Mouse (Mus musculus): ENCODE data around the gene Dusp12.

Gene Dusp12

DNA sequence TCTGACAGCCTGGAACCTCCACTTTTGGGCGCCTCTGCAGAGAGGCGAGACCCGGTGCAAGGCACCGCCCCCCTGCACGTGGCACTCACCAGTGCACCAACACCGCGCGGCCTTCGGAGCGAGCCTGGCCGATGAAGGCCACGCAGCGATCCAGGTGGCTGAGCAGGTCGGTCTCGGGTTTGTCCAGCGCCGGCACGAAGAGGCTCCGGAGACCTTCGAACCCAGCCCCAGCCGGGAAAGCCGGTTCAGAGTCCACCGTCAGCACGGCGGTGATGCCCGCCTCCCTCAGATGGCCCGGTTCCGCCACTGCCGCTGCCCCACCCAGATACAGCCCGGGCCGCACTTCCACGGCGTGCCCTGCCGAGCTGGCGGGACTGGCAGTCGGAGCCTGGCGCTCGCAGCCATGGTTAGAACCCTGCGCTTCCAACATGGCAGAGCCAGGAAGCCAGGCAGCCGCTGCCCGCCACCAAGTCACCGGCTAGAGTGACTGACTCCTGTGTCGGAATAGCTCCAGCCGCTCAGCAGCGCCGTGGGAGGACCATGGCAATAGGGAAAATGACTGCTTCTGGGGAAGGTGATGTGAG lies at the start of gene Dusp12, which contains the start of gene Gm26620:
Gene Dusp12, minus strand, starts transcription at position 563 of the 584 bp plus-strand sequence.
Gene Gm26620, plus strand, starts transcription at position 88 of the 584 bp plus-strand sequence.
- DNase-seq: peak; percentile 96

DNA sequence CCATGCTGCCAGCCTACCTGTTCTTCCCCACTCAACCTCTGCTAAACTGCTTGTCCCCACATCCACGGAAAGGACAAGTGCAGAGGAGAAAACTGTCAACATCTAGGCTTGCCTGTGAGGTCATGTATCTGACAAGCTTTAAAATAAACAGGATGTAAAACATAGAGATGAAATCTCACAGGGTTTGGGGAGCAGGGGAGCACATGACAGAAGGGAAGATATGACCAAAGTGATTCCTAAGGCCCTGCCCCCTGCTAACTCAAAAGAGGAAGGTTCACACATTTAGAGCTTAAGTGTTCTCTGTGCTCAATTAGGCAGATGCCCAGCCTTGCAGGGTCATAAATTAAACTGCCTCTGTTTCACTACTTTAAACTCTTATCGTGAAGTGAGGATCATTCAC lies 49.0 kb upstream of the Dusp12 start:
- DNase-seq: no peak

DNA sequence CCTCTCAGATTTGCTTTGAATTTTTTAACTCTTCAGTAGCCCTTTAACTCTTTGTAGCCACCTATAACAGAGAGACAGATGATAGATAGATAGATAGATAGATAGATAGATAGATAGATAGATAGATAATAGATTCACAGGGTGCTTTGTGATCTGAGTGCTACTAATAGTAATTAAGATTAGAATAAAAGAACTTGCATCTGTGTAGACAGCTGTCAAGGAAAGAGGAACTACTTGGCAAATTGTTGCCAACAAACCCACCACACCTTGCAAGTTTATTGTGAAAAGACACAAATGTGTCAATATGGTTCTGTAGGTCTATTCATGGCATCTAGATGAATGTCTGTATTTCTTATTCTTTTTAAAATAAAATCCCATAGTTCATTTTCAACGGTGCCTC lies 48.6 kb upstream of the Dusp12 start:
- no peak for DNase-seq

DNA sequence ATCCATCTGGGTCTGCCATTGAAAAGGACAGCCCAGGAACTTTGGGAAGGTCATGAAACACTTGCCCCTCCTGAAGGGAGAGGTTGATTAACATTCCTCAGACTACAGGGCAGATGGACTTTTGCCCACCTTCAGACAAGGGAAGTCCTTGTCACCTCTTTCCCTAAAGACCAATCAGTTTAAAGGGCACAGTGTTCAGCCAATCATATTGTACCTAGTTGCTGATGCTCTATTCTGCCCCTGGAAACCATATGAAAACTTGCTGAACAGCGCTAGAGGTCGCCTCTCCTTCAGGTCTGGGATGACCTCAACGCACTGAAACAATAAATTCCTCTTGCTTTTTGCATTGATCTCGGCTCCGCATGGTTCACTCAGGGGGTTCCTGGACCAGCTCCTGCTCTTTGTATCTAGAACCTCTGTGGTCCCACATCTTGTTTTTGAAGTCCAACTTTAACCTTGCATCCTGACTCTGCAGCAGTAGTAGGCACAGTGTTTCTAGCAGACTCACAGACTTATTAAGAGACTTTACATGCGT lies 48.1 kb upstream of the Dusp12 start:
- DNase-seq: no peak

DNA sequence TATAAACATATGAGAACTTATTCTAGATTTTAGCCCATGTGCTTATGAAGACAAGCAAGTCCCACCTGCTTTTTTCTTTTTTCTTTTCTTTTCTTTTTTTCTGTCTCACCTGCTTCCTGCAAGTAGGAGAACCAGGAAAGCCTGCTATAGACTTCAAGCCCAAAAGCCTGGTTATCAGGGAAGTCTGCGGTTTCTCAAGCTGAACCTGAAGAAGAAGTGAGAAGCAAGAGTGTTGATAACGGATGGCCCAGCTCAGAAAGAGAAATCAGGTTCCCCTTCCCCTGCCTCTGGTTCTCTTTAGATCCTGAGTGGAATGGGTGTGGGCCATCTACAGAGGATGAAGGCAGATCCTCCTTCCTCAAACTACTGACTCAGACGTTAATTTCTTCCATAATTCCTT lies 46.7 kb upstream of the Dusp12 start:
- DNase-seq: no peak

DNA sequence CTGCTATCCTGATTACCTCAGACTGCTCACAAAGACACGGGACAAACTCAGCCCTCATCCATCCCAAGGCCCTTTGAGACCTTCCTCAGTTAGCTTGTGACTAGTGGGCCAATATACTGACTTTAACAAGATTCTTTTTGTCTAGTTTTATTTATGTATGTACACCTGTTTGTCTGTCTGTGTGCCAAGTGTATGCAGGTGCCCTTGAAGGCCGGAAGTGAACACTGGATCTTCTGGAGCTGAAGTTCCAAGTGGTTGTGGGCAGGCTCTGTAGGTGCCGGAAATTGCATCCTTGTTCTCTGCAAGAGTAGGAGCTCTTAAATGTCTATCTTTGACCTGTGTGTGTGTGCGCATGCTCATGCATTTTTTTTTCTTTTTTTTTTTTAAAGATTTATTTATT lies 43.9 kb upstream of the Dusp12 start:
- DNase-seq: no peak

DNA sequence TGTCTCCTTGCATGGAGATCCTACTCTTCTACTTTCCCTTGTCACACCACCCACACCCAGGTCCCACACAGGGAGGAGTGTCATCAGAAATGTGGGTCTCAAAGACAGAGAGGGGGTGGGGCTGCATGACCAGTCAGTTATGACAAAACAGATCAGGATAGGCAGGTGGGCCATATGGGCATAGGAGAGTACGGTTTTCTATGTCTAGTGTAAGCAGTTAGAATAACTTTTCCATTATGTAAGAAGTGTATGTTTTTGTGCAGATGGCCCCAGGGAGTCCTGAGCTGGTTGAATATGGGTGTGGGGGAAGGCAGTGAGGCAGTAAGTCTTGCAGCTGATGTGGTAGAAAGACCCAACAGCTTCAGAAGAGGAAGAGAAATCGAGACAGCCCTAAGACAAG lies 43.1 kb upstream of the Dusp12 start:
- no peak for DNase-seq

DNA sequence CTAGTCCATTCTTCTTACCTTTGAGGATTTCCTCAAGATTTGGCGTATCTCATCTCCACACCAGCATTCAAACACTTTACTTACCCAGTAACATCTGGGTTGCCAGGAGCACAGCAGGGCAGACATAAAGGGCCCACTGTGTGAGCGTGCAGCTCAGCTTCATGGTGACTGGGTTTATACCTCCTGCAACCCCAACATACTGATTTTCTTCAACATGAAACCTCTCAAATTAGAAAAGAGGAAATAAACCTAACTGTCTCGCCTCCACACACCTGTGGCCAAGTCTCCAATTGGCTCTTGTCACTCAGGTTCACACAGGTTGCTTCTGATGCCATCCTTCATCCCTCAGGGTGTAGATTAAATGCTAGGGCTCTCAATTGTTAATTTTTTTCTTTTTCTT lies 42.0 kb upstream of the Dusp12 start, which contains the start of gene Fcrla:
Gene Fcrla, minus strand, starts transcription at position 206 of the 400 bp plus-strand sequence.
- DNase-seq: no peak

DNA sequence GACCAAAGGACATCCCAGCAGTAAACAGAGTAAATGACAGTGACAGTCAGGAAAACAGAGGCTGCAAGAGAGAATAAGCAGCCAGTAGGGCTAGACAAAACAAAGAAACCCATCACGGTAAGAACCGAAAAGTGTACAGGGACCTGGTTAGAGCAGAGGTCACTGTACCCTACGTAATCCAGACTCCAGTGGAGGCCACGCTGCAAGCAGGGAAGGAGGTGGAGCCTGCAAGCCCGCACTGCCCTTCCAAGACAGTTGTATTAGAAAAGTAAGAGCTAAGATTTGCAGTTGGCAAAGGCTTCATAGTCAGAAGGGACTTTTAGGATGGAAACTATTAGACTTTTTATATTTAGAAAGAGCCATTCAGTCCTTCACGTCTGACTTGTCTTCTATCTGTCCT lies 41.6 kb upstream of the Dusp12 start:
- no peak for DNase-seq

DNA sequence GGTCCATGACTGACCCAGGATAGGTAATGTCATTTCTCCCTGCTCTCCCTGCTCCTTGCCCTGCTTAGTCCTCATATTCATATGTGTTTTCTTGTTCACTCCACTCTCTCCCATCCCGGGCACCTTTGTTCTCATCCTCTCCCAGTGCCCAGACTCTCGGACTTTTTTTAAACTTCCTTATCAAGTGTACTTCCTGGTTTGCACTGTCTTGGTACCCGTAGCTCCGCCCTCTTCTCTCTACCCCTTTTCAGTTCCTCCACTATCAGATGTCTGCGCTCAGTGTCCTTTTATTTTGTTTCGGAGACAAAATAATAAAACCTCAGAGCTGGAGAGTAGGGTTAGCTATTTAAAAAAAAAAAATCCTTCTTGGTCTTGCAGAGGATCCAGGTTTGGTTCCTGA lies 39.1 kb upstream of the Dusp12 start:
- no peak for DNase-seq

DNA sequence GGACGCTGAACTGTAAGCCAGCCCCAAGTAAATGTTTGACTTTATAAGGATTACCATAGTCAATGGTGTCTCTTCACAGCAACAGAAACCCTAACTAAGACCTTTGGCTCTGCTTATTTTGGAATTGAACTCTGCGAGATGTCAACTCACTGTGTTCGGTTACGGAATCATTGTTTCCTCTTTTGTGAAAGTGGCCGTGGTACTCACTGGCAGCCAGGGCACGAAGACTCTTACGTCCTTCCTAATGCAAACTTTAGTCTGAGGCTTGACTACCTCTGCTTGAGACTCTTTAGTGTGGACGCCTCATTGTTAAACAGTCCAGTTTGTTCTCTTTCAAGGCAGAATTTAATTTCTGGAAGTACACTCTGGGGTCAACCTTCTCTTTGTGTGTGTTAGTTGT lies 34.0 kb upstream of the Dusp12 start:
- no peak for DNase-seq

DNA sequence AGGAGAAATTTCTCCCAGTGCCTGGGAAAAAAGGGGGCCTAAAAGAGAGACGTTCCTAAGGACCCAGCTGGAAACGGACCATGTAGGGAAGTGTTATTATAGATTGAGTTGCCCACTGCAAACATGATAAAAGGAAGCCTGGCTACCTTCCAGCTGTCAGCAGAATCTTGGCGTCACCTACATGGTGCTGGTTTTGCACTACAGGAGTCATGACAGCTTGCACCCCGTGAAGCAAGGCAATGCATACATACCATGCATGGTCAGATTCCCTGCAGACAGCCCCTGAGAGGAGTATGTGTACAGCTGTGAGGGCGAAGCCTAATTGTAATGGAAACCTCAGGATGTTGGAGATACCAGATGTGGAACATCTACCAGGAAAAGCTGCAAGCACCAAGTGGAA lies 30.3 kb upstream of the Dusp12 start:
- DNase-seq: no peak

DNA sequence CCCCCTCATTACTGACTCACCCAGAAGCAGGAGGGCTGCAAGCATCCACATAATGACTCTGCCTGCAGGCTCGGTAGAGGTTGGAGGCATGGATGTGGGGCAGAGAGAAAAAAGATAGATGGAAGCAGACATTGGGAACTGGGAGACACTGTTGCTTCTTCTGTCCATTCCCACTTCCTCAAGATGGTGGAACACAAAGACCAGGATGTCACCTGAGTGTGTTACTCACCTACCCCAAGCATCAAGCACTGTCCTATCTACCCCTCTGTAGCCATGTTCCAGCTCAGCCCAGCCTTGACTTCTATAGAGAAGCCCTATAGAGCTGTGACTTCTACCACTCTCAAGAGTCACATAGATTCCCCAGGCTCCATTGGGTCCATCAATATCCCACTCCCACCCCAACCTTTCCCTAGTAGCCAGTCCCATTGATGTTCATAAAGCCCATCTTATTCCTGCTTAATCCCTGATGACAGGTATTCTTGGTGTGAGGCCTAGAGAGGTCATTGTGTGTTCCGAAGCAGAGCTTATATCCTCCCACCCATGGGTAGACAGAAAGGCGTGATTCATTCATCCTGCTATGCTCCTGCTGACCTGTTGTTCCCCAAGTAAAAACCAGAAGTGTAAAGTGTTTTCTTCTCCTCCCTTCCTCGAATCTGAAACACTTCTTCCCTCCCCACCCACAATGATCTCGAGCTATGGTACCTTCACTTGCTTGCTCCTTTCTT lies 27.7 kb upstream of the Dusp12 start, which contains the start of gene Fcrlb:
Gene Fcrlb, minus strand, starts transcription at position 51 of the 725 bp plus-strand sequence.
- no peak for DNase-seq

DNA sequence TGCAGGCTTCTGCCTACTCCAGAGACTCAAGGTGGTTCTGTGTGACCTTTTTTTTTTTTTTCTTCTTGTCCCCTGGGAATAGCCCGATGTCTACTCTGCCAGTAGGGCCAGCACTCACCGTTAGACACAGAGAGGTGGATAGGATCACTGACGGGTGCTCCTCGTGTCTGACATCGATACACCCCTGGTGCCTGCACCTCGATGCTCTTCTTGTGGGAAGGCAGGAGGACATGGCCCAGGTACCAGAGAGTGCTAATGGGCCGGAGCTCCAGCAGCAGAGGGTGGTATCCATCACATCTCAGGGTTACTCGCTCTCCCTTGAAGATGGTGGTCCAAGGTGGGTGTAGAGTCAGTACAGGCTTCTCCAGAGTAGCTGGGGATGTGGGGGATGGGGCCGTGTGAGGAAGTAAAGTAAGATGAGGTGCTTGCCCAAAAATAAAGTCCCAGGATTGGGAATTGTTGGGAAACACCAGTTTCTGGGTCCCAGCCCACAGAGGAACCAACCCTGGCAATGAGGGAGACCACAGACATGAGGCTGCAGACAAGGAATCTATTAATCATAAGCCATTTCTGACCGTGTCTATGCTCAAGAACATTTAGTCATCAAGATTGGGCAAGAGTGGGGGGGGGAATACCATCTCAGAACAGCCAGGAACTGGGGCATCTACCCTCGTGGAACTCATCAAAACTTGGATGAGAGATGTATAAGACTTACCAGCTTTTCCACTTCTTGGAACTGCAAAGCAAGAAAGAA lies 26.7 kb upstream of the Dusp12 start:
- DNase-seq: no peak

DNA sequence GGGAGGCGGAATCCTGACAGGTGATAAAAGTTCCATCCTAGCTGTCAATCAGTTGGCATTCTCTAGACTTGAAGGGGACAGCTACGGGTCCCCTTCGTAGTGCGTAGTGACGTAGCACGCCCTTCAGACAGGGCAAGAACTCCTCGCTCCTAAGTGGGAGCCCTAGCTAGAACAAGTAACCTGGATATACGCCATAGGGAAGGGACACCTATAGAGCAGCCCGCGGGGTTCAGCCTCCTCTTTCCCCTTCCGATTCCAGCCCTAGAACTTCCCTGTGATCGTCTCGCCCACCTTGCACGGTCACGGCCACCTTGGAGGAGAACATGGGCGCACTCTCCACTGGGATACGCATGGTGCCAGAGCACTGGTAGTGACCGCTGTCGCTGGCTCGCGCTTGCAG lies 23.0 kb upstream of the Dusp12 start:
- DNase-seq: peak; percentile 45

DNA sequence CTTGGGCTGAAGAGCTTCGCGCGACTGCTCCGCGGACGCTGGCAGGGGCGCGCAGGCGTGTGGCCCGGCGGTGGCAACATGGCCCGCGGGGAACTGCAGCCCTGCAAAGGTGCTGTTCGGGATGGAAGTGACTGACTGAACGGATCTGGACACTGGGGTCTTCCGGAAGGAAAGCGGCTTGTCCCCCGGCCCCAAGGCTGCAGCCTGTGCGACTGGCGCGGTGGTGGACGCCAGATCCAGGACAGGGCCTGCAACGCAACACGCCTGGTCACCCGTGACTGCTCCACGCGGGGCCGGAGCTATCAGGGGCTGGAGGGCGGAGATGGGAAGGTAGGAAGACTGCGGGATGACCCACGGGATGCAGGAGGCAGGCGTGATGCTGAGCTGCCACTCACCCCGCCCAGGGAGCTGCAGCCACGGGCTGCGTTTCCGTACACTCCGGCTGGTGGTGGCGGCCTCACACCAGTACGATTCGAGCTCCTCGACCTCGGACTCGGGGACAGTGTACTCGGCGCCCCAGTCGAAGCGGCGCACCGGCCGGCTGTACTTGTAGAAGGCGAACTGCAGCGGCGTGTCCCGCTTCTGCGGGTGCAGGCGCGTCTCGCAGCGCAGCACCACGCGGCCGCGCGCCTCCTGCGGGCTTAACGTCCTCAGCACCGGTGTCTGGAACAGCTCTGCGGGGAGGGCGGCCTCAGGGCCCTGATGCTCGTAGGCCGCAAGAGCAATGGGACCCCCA lies 22.3 kb upstream of the Dusp12 start:
- DNase-seq: peak; percentile 69

DNA sequence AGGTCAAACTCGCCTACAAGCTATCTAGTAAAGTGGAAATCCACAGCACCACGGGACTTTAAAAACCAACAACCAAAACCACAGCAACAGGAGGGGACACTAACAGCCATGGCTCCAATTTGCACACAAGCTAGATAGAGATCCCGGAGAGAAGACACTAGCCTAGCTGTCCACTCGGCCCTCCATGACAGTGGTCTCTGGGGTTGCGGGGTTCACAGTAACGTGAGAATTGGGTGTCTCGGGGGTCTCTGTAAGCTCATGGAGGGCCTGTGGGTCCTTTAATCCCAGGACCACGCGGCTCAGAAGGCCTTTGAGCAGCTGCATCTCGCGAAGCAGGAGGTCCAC lies 21.7 kb upstream of the Dusp12 start:
- no peak for DNase-seq

DNA sequence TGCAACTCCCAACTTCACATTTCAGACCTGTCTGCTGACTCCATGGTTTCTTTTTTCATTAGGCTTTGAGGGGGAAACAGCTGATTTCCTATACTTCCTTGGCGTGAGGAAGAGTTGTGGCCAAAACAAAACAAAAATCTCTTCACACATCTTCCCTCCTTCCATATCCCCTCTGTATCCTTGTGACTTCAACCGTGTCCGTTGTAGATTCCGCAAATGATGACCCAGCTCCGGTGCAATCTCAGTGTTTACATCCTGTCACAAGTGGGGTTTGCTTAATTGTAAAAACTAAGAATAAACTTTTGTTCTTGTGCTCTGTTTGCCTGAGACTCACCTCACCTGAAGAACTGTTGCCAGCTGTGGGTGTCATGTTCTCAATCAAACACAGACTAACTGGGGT lies 18.1 kb upstream of the Dusp12 start:
- no peak for DNase-seq

DNA sequence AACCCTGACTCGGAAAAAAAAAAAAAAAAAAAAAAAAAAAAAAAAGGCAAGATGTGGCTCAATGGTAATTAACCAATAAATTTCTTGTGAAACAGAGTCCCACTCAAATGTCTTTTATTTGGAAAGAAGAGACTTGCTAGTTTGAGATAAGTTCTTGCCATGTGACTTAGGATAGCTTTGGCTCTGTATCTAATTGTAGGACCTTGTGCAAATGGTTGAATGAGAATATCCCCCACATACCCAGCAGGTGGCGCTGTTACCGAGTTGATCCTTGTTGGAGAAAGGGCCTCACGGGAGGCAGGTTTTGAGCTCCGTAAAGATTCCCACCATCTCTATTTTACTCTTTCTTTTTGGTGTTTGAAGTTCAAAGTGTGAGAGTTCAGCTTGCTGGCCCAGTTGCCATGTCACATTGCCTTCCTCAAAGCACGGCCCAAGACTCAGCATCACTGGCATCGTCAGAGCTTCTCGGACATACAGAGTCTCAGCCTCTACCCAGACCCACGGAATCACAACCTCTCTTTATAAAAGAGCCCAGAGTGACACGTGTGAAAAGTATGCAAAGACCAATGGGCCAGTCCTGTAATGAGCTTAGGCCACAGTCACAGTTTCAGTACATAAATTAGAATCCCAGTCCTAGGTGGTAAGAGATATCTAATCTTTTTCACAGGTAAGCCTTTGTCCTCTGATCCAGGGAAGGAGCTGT lies 16.3 kb upstream of the Dusp12 start:
- peak; percentile 87 for DNase-seq

DNA sequence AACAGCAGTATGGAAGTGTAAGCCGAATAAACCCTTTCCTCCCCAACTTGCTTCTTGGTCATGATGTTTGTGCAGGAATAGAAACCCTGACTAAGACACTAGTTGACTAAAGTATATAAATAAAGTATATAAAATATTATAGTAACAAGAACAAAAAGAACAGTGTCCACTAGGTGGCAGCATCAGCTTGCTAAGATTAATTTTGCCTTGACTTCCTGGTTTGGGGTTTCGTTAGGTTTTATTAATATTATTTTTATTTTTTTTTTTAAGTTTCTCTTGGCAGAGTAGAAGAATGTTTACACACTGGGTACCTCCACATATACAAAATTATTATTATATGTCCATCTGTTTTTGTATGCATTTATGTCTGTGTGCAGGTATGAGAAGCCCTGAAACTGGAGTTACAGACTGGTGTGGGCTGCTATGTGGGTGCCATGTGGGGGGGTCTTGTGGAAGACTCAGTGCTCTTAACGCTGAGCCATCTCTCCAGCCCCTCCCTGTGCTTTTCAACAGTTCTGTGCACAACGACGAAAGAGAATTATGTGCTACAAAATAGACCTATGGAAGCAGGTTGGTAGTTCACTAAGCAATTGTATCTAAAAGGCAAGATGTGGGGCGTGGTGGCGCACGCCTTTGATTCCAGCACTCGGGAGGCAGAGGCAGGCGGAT lies 15.6 kb upstream of the Dusp12 start:
- DNase-seq: peak; percentile 80

DNA sequence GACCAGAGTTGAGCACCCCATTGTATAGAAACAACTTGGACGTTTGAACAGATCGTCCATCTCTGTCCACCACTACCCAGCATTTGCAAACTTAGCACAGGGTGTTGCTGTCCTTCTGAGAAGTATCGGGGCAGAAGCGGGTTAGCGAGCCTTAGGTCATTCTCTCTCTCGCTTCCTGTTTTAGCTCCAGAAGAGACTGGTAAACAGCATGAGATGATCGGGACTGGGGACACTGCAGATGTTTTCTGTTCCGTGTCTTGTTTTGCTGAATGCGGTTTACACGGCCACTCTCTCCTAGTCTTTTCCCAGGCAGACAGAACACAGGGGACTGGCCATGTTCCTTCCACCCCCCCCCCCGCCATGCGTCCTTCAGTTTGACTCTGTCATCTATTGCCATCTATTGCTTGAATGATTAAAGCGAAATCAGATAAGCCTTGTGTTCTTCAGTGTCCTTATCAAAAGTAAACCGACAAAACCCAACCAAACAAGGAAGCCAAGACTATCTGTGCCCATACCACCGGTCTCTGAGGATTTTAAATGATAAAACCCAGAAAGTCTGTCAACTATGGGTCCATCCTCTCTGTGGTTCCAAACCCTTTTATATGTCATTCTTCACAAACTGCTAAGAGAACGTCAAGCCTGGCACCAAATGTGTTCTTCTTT lies 13.2 kb upstream of the Dusp12 start:
- DNase-seq: no peak
